Mouse (Mus musculus): ENCODE data around the gene Myh14. TPM values are rescaled to one million over a fixed set of nuclear protein-coding genes. Genes with fewer than 3 reads are reported as not detected.
"Not testable (repeated sequence)": the region's sequence is repeated elsewhere in the genome, so short reads cannot be mapped to it uniquely, and the experiment has no call there.

The Myh14 gene
- total and polyA plus RNA-seq, 3 experiments = under 0.01 to 0.08 TPM; not detected in 1

DNA sequence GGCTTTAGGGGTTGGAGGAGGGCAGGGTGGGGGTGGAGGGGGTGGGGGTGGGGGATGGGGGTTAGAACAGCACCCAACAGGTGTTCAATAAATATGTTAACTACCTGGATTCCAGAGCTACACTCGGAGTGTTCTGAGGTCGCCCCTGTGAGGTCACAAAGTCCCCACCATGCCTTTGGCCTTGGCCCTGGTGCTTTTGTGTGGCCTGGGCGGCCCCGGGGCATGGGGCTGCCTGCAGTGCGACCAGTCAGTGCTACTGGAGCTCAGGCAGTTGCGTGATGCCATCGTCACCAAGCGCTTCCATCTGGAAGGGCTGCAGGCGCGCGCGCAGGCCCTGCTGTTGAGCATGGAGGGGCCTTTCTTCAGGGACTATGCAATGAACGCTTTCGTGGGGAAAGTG is 37.9 kb upstream of the Myh14 start, which contains the start of gene Izumo2:
Gene Izumo2, plus strand, starts transcription at position 169 of the 400 bp plus-strand sequence.
- no peak within 1 kb of the TSS for H3K4me3 ChIP-seq (ENCODE audit: control insufficient read depth in 1 of 2, insufficient read depth in 1 of 2, low read depth in 2 of 2, low read length in 2 of 2)
- H3K9me3 ChIP-seq (replicated peaks; ENCODE audit: insufficient read depth, low read length) = no peaks in the 10 kb centered on the region
- no peak within 1 kb of the TSS for H3K9ac ChIP-seq (ENCODE audit: control insufficient read depth, low read depth, low read length, poor library complexity, severe bottlenecking)

DNA sequence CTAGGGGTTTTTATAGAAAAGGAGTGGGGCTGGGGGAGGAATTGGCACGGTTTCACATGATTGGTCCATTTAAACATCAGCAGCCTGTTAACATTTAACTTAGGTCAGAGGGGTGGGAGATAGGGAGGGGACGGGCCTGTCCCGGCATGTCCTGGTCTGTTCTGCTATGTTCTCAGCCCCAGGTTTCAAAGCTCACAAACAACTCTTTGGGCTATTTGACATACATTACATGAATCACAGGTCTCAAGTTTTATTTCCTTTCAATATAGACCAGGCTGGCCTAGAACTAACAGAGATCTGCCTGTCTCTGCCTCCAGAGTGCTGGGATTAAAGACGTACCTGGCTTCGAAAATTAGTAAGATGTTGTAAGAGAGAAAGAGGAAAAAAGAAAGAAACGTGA is 37.5 kb upstream of the Myh14 start:
- not testable (repeated sequence) for H3K4me3 ChIP-seq (ENCODE audit: control insufficient read depth in 1 of 2, insufficient read depth in 1 of 2, low read depth in 2 of 2, low read length in 2 of 2); H3K36me3 ChIP-seq (ENCODE audit: control insufficient read depth in 1 of 2, insufficient read depth in 2 of 2, low read length in 2 of 2); H3K27ac ChIP-seq (ENCODE audit: control insufficient read depth, low read depth, low read length); H3K4me1 ChIP-seq (ENCODE audit: control insufficient read depth in 1 of 2, insufficient read depth in 2 of 2, low read length in 2 of 2); H3K79me2 ChIP-seq (ENCODE audit: control insufficient read depth, insufficient read depth, low read length, poor library complexity); H3K9ac ChIP-seq (ENCODE audit: control insufficient read depth, low read depth, low read length, poor library complexity, severe bottlenecking); H3K27me3 ChIP-seq (ENCODE audit: control insufficient read depth in 1 of 2, insufficient read depth in 2 of 2, low read length in 2 of 2); H3K9me3 ChIP-seq (replicated peaks; ENCODE audit: insufficient read depth, low read length); DNase-seq (ENCODE audit: low read depth, low spot score)

More for the DNA sequence above, 37.9 kb upstream of the Myh14 start, which contains the start of gene Izumo2:
- Histone ChIP-seq H3K27me3 (ENCODE audit: control insufficient read depth in 1 of 2, insufficient read depth in 2 of 2, low read length in 2 of 2) (no peaks in the 10 kb centered on the region; a peak in 1 of 4 replicates), H3K36me3 (ENCODE audit: control insufficient read depth in 1 of 2, insufficient read depth in 2 of 2, low read length in 2 of 2) (no peaks in the 10 kb centered on the region), H3K4me1 (ENCODE audit: control insufficient read depth in 1 of 2, insufficient read depth in 2 of 2, low read length in 2 of 2) (no peaks in the 10 kb centered on the region), H3K27ac (ENCODE audit: control insufficient read depth, low read depth, low read length) (no peak within 1 kb of the TSS), H3K79me2 (ENCODE audit: control insufficient read depth, insufficient read depth, low read length, poor library complexity) (no peaks in the 10 kb centered on the region)
- no peak for TF ChIP-seq MXI1 (IDR thresholded peaks at IDR 0.05; ENCODE audit: low read depth, low read length)
- no peak for DNase-seq (ENCODE audit: low read depth, low spot score)

DNA sequence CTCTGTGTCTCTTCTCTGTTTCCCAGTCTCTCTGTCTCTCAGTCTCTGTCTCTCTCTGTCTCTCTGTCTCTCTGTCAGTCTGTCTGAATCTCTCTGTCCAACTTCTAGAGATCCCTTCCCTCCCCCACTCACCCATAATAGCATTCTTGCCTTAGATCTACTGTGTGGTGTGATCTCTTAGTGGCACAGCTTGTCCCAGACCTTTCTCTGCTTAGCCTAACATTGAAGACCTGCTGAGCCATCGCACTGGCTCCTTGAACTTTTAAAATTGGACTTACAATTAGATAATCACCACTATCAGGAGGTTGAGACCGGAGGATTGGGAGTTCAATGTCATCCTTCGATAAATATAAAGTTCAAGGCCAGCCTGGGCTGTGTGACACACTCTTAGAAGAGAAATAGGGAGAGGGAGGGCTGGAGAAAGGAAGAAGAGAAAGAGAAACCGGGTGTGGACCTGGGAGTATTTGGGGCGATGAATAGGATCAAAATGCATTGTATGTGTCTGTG is 36.6 kb upstream of the Myh14 start:
- H3K4me3 ChIP-seq (ENCODE audit: control insufficient read depth in 1 of 2, insufficient read depth in 1 of 2, low read depth in 2 of 2, low read length in 2 of 2) = no peak overlapping the region
- no peaks in the 10 kb centered on the region for H3K4me1 ChIP-seq (ENCODE audit: control insufficient read depth in 1 of 2, insufficient read depth in 2 of 2, low read length in 2 of 2)
- H3K36me3 ChIP-seq (ENCODE audit: control insufficient read depth in 1 of 2, insufficient read depth in 2 of 2, low read length in 2 of 2) = no peaks in the 10 kb centered on the region
- no peaks in the 10 kb centered on the region for H3K9me3 ChIP-seq (replicated peaks; ENCODE audit: insufficient read depth, low read length)
- no peaks in the 10 kb centered on the region; a peak in 1 of 4 replicates for H3K27me3 ChIP-seq (ENCODE audit: control insufficient read depth in 1 of 2, insufficient read depth in 2 of 2, low read length in 2 of 2)
- TF ChIP-seq USF2 (IDR thresholded peaks at IDR 0.05; ENCODE audit: borderline replicate concordance in 1 of 2, insufficient read depth in 1 of 2, low read depth in 1 of 2, low read length in 2 of 2) = no peak
- TF ChIP-seq MEF2A (IDR thresholded peaks at IDR 0.05; ENCODE audit: extremely low read depth, insufficient replicate concordance, low read depth, low read length, poor library complexity, severe bottlenecking) = no peak
- no peak for TF ChIP-seq TCF12 (IDR thresholded peaks at IDR 0.05; ENCODE audit: low read depth, low read length)
- no peak for TF ChIP-seq POLR2AphosphoS5 (IDR thresholded peaks at IDR 0.05; ENCODE audit: borderline replicate concordance, low read depth, low read length)
- no peak for TF ChIP-seq ZC3H11A (IDR thresholded peaks at IDR 0.05; ENCODE audit: low read depth, low read length)
- TF ChIP-seq TBP (IDR thresholded peaks at IDR 0.05; ENCODE audit: low read depth, low read length) = no peak
- TF ChIP-seq CHD1 (IDR thresholded peaks at IDR 0.05; ENCODE audit: low read depth, low read length) = no peak
- H3K27ac ChIP-seq (ENCODE audit: control insufficient read depth, low read depth, low read length) = no peak overlapping the region
- DNase-seq (ENCODE audit: low read depth, low spot score) = no peak
- H3K79me2 ChIP-seq (ENCODE audit: control insufficient read depth, insufficient read depth, low read length, poor library complexity) = no peaks in the 10 kb centered on the region
- H3K9ac ChIP-seq (ENCODE audit: control insufficient read depth, low read depth, low read length, poor library complexity, severe bottlenecking) = no peak overlapping the region

Data from MEL (cell line).